Mouse (Mus musculus) layer of hippocampus, postnatal 25 days (tissue): Measurements from ENCODE around the gene Rgcc. TPM values are rescaled to one million over a fixed set of nuclear protein-coding genes. Genes with fewer than 3 reads are reported as not detected.

ENCODE experiments used
- DNase-seq, 2 experiments: peaks; one replicate each; pipeline ENCODE4 v3.0.0; 2022; ENCODE audit warnings: mixed read lengths in 2 of 2, low spot score in 1 of 2; ENCODE audit errors: extremely low spot score in 1 of 2
- total RNA-seq, 2 experiments: library from RNA; stranded (reverse); gene quantifications; 2 replicates each; pipeline ENCODE4 v1.2.3; 2021

Gene Rgcc
- total RNA-seq, 2 experiments from 2014 or later, result 39.6 to 43.9 TPM

GRCm38 (mm10) chr14:79243038-79243883 lies 58.2 kb downstream of the Rgcc start:
- DNase-seq, result no peak

GRCm38 (mm10) chr14:79242386-79242720 lies 59.1 kb downstream of the Rgcc start:
- no peak for DNase-seq

- no peak for DNase-seq
Observed at GRCm38 (mm10) chr14:79241656-79242385, 59.6 kb downstream of the Rgcc start.

GRCm38 (mm10) chr14:79241057-79241570 lies 60.3 kb downstream of the Rgcc start:
- no peak for DNase-seq

GRCm38 (mm10) chr14:79239402-79239801 lies 62.0 kb downstream of the Rgcc start:
- DNase-seq, result no peak

Other genes starting within 250 kb of the Rgcc start
- gene Zfp957, start 54.3 kb downstream of the Rgcc start, total RNA-seq, result not detected
- gene Naa16, start 89.1 kb upstream of the Rgcc start, total RNA-seq, result 10 to 100 TPM; 10.4 to 11.9 TPM
- 1 to 10 TPM; 6.3 to 6.4 TPM for gene Mtrf1, start 96.1 kb upstream of the Rgcc start, total RNA-seq
- 10 to 100 TPM; 42.2 to 45.7 TPM for gene Kbtbd7, start 124.9 kb upstream of the Rgcc start, total RNA-seq
- gene Kbtbd6, start 150.2 kb upstream of the Rgcc start, total RNA-seq, result 1 to 10 TPM in 1 of 2 experiments, under 1 TPM in 1; 0.96 to 1.4 TPM
- 1 to 10 TPM; 4.8 to 5.7 TPM for gene Elf1, start 179.5 kb upstream of the Rgcc start, total RNA-seq
- gene Wbp4, start 179.9 kb upstream of the Rgcc start, total RNA-seq, result 10 to 100 TPM; 46.6 to 53.0 TPM